Mouse (Mus musculus) monocyte, adult 2 months (primary cell): ENCODE results near the gene Rab42.
A peak's percentile ranks its signal among the peaks of the same experiment; 100 is the strongest.

Experiments
- DNase-seq, 2 experiments: peaks; one replicate each; pipeline ENCODE4 v3.0.0; 2022; ENCODE audit warnings: low spot score in 2 of 2, low read depth in 1 of 2

Gene Rab42

GRCm38 (mm10) chr4:132302939-132303479 lies at the start of gene Rab42:
Gene Rab42, minus strand, starts transcription at chr4:132303385.
- DNase-seq, result peak in 1 of 2 experiments; percentile 21

- DNase-seq, result no peak
Measured at GRCm38 (mm10) chr4:132352739-132353138, 49.6 kb upstream of the Rab42 start.

- no peak for DNase-seq
Measured at GRCm38 (mm10) chr4:132351401-132351800, 48.2 kb upstream of the Rab42 start.

- no peak for DNase-seq
Measured at GRCm38 (mm10) chr4:132350854-132351253, 47.7 kb upstream of the Rab42 start.

- no peak for DNase-seq
Measured at GRCm38 (mm10) chr4:132350123-132350740, 47.0 kb upstream of the Rab42 start.

- no peak for DNase-seq
Measured at GRCm38 (mm10) chr4:132349495-132350122, 46.4 kb upstream of the Rab42 start.

- no peak for DNase-seq
Measured at GRCm38 (mm10) chr4:132346661-132347060, 43.5 kb upstream of the Rab42 start.

GRCm38 (mm10) chr4:132346261-132346660 lies 43.1 kb upstream of the Rab42 start:
- DNase-seq, result no peak

GRCm38 (mm10) chr4:132345843-132346212 lies 42.6 kb upstream of the Rab42 start:
- DNase-seq, result no peak

- DNase-seq, result peak; percentile 80 to 90
Measured at GRCm38 (mm10) chr4:132345135-132345842, 42.1 kb upstream of the Rab42 start.

- peak in 1 of 2 experiments; percentile 12 for DNase-seq
Measured at GRCm38 (mm10) chr4:132344403-132345134, 41.4 kb upstream of the Rab42 start.

GRCm38 (mm10) chr4:132341451-132341850 lies 38.3 kb upstream of the Rab42 start:
- no peak for DNase-seq

- no peak for DNase-seq
Measured at GRCm38 (mm10) chr4:132338943-132339342, 35.8 kb upstream of the Rab42 start.

- no peak for DNase-seq
Measured at GRCm38 (mm10) chr4:132332880-132333279, 29.7 kb upstream of the Rab42 start.

- no peak for DNase-seq
Measured at GRCm38 (mm10) chr4:132331960-132332359, 28.8 kb upstream of the Rab42 start.

- no peak for DNase-seq
Measured at GRCm38 (mm10) chr4:132329835-132330354, 26.7 kb upstream of the Rab42 start.

GRCm38 (mm10) chr4:132329115-132329834 lies 26.1 kb upstream of the Rab42 start, which contains the start of gene Trnau1ap:
Gene Trnau1ap, minus strand, starts transcription at chr4:132329538.
- peak; percentile 57 to 79 for DNase-seq

GRCm38 (mm10) chr4:132328391-132328982 lies 25.3 kb upstream of the Rab42 start:
- DNase-seq, result no peak

- DNase-seq, result no peak
Measured at GRCm38 (mm10) chr4:132326481-132326880, 23.3 kb upstream of the Rab42 start.

- no peak for DNase-seq
Measured at GRCm38 (mm10) chr4:132315711-132316110, 12.5 kb upstream of the Rab42 start.
